In the genomic region with DNA sequence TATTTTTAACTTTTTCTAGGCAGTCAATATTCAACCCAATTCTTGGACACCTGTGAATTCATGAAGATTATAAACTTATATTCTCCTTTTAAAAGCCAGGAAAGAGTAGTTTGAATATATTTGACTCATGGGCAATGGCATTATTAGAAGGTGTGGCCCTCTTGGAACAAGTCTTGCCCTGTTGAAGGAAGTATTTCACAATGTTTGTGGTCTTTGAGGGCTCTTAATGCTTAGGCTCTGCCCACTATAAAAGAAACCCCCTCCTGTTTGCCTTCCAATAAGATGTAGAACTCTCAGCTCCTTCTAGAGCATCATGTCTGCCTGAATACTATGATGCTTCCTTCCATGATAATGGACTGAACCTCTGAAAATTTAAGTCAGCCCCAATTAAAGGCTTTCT, we compare ENCODE assay signal across 26 mouse cellular contexts.
"Had no signal": no experiment of that assay in that cellular context is flagged by ENCODE, and none has a peak within 500 bp of the region (broad histone marks: within the 10 kb centered on the region; RNA-seq: fewer than 3 reads in every experiment).

No protein-coding gene starts in this region.

- H3K36me3 ChIP-seq: heart, embryonic 13.5 days; heart, embryonic 15.5 days; hindbrain, embryonic 13.5 days; hindbrain, embryonic 15.5 days; kidney, embryonic 15.5 days; limb, embryonic 10.5 days; limb, embryonic 12.5 days; liver, embryonic 13.5 days; liver, embryonic 15.5 days had no signal

- H3K27me3 ChIP-seq: heart, embryonic 13.5 days; heart, embryonic 15.5 days; hindbrain, embryonic 13.5 days; hindbrain, embryonic 15.5 days; kidney, embryonic 15.5 days; limb, embryonic 12.5 days; liver, embryonic 13.5 days; liver, embryonic 15.5 days had no signal

- H3K4me3 ChIP-seq: gastrocnemius, adult 2 months; heart, adult 2 months; heart, embryonic 13.5 days; heart, embryonic 15.5 days; hindbrain, embryonic 13.5 days; hindbrain, embryonic 15.5 days; kidney, embryonic 15.5 days; limb, embryonic 10.5 days; limb, embryonic 12.5 days; liver, embryonic 13.5 days; liver, embryonic 15.5 days had no signal

- DNase-seq: gastrocnemius, adult 2 months; gastrocnemius, postnatal 10 days; gastrocnemius, postnatal 25 days; heart, adult 11 months; heart, adult 2 months; heart, postnatal 14 days; heart, postnatal 36 days; kidney, adult 11 months; kidney, adult 2 months; kidney, adult 9 months; kidney, postnatal 14 days; kidney, postnatal 36 days; layer of hippocampus, adult 9-11 months; layer of hippocampus, postnatal 36 days; liver; liver, embryonic 13.5 days had no signal

- ATAC-seq: hindbrain, postnatal 0 days; intestine, embryonic 16.5 days had no signal
